Mouse (Mus musculus) thymus, adult 2 months (tissue): Measurements from ENCODE around the gene R3hdm4.

Experiments used
- CTCF ChIP-seq: fragments of 200-500 bp; IDR thresholded peaks from 2 replicates; pipeline ENCODE4 v1.5.1; 2012; ENCODE audit warnings: mild to moderate bottlenecking, control low read depth, low read length, moderate library complexity, borderline replicate concordance; ENCODE audit not compliant: control insufficient read depth, poor library complexity, insufficient read depth; ENCODE audit errors: extremely low read depth
- POLR2A ChIP-seq: fragments of 200-500 bp; IDR thresholded peaks from 2 replicates; pipeline ENCODE4 v1.6.1; 2012; ENCODE audit warnings: mild to moderate bottlenecking, low read length, control low read depth, moderate library complexity; ENCODE audit not compliant: control insufficient read depth, poor library complexity, insufficient read depth; ENCODE audit errors: extremely low read depth

- TF ChIP-seq POLR2A: no peak
- TF ChIP-seq CTCF: peak; percentile 79
Measured at GRCm38 (mm10) chr10:79953946-79954345, 32.9 kb upstream of the R3hdm4 start.
